Mouse (Mus musculus) left cerebral cortex, postnatal 25 days (tissue): ENCODE data around the gene Hsd11b2. TPM values are rescaled to one million over a fixed set of nuclear protein-coding genes. Genes with fewer than 3 reads are reported as not detected.

Experiments
- DNase-seq, 2 experiments: peaks; one replicate each; pipeline ENCODE4 v3.0.0; 2022; ENCODE audit warnings: low spot score in 2 of 2, mixed read lengths in 1 of 2
- intact Hi-C: fragments of 180-260 bp; cut with DNase I; formaldehyde crosslinking; loops from one replicate; pipeline ENCODE4 v1.15.1; 2025
- total RNA-seq, 2 experiments: library from RNA; stranded (reverse); gene quantifications; 2 replicates each; pipeline ENCODE4 v1.2.3; 2021

The Hsd11b2 gene
- total RNA-seq, 2 experiments from 2014 or later: not detected

DNA sequence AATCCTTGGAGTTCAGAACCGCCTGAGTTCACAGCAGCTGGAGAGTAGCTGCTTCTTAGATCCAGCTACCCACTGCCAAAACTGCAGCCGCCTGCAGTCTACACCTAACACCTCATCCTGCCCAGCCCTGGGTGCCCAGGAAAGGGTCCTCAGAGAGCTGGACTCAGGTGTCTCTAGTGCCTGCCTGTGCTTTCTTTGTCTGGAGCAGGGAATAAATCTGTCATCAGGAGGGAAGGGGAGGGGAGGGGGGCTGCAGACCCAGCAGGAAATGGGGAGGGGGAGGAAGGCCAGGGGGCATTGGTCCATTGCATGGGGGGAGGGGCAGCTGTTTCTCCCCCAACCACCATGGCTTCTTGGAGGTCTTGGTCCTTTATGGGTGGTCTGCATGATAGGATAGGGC, 1.0 kb downstream of the Hsd11b2 start:
- no peak for DNase-seq
- intact Hi-C loops: no loop called here

DNA sequence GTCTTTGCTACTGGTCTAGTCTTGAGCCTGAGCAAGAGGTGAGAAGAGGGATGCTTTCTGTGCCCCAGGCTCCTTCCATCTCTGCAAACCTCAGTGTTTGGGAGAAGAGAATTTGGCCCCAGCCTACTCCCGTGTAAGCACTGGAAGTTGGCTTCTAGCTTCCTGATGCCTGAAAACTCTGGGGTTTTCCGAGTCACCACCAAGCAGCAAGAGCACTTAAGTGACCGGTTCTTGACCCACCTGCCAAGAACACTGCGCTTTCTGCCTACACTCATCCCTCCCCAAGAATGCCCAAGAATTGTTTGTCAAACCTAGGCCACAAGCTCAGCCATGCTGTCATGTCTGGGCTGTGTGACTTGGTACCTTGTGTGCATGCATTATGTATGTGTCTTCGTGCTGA, 2.0 kb downstream of the Hsd11b2 start:
- intact Hi-C loops: no loop called here
- DNase-seq: no peak

DNA sequence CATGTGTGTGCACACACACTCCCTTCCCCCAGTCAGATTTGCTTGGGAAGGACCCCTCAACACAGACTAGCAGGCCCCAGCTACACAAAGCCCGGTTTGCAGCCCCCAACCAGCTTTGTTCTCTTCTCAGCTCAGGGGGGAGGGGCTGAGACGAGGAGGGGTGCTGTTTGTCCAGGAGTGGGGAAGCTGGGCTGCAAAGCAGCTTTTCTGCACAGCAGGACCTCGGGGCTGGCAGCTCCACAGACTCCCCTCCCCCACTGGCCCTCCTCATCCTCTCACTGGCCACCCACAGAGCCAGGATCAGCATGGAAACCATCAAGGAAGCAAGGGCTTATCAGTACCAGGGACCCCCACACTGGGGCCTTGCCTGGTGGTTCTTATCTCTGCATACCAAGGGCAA, 2.5 kb downstream of the Hsd11b2 start:
- intact Hi-C loops: no loop called here
- DNase-seq: no peak

DNA sequence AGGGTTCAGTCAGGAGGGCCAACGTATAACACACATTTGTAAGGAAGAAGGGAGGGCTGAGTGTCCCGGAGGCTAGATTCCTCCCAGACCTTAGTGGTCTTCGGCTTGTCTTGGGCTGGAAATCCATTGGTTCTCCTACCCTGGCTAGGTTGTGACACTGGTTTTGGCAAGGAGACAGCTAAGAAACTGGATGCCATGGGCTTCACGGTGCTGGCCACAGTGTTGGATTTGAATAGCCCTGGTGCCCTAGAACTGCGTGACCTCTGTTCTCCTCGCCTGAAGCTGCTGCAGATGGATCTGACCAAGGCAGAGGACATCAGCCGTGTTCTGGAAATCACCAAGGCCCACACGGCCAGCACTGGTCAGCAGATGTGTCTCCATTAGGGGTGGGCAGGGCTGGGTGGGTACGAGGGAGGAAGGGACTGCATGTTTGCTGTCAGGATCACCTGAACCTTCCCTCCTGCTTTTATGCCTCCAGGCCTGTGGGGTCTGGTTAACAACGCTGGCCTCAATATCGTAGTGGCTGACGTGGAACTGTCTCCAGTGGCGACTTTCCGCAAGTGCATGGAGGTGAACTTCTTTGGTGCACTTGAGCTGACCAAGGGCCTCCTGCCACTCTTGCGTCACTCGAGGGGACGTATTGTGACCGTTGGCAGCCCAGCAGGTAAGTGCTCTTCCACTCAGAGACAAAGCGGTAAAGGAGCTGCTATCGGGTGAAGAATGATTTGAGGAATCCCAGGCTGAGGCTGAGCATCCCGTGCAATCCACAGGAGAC, 3.6 kb downstream of the Hsd11b2 start:
- intact Hi-C loops: no loop called here

DNA sequence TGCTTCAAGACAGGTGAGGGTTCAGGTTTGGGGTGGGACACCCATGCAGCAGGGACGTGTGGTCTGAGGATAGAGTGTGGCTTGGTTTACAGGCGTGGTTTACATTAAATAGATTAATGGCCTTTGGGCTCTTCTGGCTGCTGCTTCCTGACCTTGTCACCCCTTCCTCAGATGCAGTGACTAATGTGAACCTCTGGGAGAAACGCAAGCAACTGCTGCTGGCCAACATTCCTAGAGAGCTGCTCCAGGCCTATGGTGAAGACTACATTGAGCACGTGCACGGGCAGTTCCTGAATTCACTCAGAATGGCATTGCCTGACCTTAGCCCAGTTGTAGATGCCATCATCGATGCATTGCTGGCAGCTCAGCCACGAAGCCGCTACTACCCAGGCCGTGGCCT, 4.3 kb downstream of the Hsd11b2 start:
- DNase-seq: no peak
- intact Hi-C loops: no loop called here

More for the DNA sequence above, 3.6 kb downstream of the Hsd11b2 start:
- DNase-seq: no peak

DNA sequence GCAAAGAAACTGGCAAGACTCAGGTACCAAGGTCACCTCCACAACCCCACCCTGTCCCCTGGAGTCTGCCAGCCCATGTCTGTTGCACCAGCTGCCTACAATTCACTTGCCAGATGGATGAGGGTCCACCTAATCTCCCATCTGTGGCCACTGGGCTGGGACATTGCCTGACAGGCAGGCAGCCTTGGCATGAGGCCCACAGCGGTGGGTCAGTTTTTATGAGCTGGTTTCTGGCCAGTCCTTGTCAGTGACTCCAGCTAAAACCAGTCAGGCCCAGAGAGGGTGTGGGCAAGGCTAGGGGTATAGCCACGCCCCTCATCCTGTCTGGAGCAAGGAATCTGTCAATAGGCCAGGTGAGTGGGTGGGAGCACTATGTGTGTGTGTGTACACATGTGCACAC, 8.6 kb downstream of the Hsd11b2 start:
- intact Hi-C loops: no loop called here
- DNase-seq: no peak

DNA sequence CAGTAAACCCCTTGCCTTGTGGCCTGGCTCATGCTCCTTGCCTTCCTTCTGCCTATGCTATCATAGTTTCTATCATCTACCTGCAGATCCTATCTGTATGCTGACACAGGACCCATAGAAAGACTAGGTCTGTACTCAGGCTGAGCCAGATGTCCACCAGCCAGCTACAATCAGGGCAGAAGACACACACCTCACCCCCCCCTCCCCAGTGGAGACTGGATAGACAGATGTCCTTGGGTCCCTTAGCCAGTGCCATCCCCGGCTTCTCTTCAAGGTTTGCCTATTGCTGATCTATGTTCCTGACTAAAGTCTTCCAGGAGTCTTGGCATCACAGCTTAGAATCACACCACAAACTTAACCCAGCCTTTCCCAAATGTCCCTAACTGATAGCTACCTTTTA, 9.7 kb downstream of the Hsd11b2 start:
- no peak for DNase-seq
- intact Hi-C loops: no loop called here

DNA sequence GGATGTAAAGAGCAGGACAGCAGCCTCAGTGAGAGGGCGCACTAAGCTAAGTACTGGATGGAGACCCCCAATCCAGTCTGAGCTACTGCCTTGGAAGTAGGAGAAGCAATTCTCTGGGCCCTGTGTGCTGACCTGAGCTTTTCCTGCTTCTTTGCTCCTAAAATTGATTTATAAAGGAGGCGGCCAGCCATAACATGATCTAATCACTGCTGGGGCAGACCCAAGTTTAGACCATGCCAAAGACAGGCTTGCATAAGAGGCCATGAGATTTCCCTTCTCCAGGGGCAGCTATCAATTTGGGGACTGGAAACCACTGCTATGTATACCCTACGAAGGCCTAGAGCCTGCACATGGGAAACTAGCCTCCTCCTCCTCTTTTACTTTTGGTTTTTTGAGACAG, 10.7 kb downstream of the Hsd11b2 start:
- DNase-seq: no peak
- intact Hi-C loops: no loop called here

DNA sequence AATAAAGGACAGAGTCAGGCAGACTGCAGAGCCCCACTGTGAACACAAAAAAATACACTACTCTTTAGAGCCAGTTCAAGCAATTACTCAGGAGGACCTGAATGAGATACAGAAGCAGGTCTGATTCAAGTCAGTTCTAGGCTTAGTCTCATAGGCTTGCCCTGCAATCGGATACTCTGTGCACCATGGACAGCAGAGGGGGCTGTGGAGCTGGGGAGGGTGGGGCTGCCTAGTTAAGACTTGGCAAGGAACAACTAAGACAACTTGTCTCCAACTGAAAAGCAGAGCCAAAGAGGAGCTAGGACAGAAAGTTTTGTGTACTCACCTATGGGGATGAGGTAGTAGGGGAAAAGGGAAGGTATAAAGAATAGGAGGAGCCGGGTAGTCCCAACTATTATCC, 13.2 kb downstream of the Hsd11b2 start:
- no peak for DNase-seq
- intact Hi-C loops: no loop called here

DNA sequence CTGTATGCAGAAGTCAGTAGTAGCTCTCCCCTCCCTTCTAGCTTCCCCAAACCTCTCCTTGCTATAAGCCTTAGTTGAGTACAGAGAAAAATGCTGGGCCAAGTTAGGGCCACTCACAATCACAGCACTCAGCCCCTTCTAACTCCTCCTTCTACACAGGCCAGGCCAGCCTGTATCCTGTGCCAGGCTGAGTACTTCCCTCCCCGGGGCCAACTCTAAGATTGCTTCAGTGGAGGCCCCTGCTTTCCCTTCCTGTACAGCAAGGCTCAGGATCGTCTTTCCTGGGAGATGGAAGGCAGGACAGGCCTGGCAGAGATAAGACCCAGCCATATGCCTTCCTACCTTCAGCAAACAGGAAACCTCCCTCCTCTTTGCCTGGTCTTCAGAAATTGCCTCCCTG, 14.9 kb downstream of the Hsd11b2 start:
- intact Hi-C loops: no loop called here
- DNase-seq: no peak

DNA sequence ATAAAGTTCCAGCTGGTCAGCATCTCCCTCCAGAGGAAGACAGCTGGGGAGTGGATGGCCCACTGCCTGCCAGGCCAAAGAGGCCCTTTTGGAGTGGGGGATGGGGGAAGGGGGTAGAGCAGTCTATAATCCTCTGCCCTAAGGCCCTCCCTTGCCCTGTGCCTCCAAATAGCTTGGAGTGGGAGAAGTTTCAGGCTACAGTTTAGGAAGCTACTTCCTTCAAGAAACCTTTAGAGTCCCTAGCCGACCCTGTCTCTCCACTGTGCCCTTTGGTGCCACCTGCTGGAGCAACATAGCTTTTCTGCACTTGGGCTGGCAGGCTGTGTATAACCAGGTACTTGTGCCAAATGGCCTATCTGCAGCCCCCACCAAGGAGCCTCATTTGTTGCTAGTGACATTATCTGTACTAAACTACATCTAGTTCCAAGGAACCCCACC, 15.4 kb downstream of the Hsd11b2 start:
- intact Hi-C loops: no loop called here

DNA sequence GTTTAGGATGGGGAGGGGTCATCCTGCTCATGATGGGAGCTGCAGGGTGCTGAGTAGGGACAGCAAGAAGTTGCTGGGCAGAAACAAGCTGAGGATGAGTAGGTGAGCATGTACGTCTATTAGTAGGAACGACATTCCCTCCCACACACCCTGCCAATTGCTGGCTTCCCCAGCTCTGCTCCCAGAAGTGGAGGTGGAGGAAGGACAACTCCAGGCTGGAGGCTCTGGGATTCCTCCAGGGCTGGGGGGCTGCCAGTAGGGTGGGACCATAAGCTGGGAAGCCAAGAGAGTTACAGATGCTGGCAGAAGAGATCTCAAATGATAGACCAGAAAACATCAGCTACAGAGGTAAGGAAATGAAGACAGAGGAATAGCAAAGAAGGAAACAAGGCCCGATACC, 18.0 kb downstream of the Hsd11b2 start:
- intact Hi-C loops: no loop called here
- DNase-seq: peak; percentile 41 to 76

More for the DNA sequence above, 15.4 kb downstream of the Hsd11b2 start:
- DNase-seq: peak; percentile 47 to 48

DNA sequence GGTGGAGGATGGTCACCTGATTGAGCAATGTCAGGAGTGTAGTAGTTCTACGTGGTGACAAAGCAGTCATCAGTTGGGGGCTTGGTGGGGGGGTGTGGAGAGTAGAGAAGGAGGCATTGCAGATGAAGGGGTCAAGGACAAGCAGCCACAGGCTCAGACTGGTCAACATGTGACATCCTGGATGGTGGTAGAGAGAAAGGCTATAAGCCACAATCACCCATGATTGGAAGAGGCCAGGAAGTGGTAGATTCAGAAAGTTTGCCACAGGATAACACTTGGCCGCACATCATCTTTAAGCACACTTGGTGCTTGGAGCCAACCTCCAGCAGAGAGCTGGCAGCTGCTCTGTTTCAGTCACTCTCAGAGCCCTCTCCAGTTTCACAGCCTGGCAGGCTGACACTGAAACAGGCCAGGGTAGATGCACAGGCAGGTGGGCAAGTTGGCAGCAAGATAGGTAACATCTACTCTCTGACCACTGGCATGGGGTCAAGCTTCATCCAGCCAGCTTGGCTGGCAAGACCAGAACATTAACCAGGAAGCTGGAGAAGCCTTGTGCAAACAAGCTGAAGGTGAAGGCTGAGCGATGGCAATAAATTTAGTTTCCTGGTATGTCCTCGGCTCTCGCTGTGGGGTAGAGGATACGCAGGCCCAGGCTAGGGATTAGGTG, 18.6 kb downstream of the Hsd11b2 start:
- DNase-seq: no peak
- intact Hi-C loops: no loop called here

DNA sequence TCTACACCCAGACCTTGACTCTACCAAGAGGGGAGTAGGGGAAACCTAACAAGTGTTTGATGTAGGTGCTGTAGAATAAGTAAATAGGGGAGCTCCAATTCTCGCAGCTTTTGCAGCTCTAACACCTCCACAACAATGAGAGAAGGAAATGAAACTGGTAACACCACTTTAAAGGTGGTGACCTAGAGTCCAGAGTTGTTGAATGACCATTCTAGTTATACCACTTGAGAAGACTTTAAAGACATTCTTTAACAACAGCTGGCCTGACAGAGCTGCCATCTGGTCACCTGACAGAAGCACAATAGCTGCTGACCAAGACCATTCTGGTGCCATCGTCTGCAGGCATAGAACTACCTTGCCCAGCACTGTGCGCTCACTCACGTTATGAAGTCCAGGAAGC, 20.4 kb downstream of the Hsd11b2 start:
- no peak for DNase-seq
- intact Hi-C loops: no loop called here

DNA sequence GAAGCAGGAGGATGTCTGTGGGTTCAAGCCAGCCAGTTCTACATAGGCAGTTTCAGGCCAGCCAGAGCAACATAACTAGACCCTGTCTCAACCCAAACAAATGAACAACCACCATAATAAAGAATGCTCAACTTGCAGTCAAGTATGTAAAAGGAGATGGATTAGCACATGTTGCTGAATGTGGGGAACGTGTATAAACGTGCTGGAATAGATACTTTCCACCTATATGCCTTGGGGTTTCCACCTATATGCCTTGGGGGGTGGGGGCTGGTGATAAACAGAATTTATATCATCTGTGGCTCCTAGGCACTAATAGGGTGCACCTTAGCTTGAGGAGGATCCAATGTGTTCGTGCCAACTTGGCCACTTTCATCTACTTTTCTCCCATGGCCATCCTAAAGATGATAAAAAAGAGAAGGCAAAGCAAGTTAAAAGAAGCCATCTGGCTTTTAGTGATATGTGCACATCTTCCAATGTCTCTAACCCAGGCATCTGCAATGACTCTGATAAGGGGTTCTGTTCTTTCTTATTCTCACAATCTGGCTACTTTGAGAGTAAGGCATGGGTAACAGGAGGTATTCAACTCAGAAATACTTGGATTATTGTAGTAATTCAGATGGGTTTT, 23.6 kb downstream of the Hsd11b2 start:
- intact Hi-C loops: no loop called here
- DNase-seq: no peak

DNA sequence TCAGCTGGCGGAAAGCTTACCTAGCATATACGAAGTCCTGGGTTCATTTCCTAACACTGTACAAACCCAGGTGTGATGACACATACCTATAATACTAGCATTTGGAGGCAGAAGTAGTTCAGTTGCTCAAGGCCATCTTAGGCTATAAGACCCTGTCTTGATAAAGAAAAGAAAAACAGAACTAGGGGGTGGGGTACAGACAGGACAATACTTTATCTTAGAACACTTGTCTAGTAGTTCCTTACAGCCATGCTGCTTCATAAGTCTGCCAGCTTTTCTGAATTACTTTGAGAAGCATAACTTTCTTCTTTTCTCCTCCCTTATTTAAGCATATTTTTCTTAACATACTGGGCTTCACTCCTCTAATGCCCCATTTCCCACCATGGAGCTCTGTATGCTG, 24.3 kb downstream of the Hsd11b2 start:
- intact Hi-C loops: no loop called here

DNA sequence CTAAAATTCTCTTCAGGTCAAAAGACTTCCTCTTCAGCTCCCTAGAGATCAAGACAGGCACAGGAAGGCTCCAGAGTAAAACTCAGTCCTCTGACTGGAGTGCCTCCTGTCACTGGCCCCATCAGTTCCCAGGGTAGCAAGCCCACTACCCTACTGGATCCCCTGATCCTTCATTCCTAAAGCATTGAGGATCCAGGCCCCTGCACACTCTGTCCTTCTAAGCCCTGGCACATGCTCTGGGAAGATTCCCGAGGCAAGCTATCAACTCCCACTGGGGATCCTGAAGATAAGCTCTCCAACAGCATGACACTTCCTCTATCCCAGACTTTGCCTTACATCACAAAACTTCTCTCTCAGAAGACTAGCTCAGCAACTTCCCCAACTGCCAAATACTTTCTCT, 25.1 kb downstream of the Hsd11b2 start:
- no peak for DNase-seq
- intact Hi-C loops: no loop called here

More for the DNA sequence above, 24.3 kb downstream of the Hsd11b2 start:
- DNase-seq: no peak

DNA sequence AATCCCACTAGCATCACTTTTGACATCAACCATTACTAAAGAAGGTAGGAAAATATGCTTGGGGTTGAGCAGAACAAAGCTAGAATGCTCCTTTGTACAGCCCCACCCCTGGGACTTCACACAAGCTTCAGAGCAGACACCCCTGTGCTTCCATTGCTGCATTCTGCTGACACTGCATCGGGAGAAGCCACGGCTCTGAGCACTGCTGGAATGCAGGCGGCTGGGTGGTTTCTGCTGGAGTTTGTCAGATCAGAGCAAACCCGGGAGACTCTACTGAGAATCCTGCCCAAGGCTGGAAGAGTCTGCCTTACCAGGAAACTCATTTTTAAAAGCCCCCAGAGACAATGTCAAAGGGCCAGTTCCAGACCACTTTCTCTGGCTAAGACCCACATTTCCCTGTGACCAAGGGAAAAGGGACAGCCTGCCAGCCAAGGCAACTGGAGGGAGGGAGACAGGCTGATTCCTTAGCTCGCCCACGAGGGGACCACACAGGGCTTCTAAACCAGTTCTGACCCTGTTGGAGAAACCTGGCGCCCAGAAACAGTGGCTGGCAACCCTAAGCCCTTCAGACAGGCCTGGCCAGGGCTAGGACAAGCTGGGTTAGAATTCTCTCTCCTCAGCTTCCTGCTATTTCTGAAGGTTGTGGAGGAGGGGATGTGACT, 26.1 kb downstream of the Hsd11b2 start:
- intact Hi-C loops: no loop called here
- peak in 1 of 2 experiments; percentile 33 for DNase-seq

DNA sequence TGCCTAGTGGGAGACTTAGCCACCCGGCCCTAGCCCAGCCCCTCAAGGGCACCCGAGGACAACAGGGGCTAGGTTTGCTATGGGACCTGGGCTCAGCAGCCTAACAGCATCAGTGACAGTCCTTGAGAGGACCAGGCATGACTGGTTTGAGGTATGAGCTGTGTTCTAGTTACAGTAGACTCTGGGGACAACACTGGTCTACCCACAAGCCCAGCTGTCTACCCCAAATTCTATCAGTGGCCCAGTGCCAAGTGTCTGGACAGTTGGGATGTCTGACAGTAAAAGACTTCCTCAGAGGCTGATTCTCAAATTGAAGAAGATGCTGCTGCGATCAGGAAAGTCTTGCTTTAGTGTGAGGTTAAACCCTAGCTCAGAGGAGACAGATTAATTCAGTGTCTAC, 26.7 kb downstream of the Hsd11b2 start:
- DNase-seq: peak in 1 of 2 experiments; percentile 63
- intact Hi-C loops: no loop called here
